Mouse (Mus musculus) kidney, adult 9 months (tissue): Measurements from ENCODE around the gene Arid1b.

ENCODE experiments used
- DNase-seq: peaks from one replicate; pipeline ENCODE4 v3.0.0; 2022

The Arid1b gene

GRCm38 (mm10) chr17:5165201-5165825 is 171.2 kb downstream of the Arid1b start:
- no peak for DNase-seq

GRCm38 (mm10) chr17:5166175-5166574 is 172.0 kb downstream of the Arid1b start:
- DNase-seq = peak; percentile 40

- DNase-seq = no peak
These were observed 173.9 kb downstream of the Arid1b start for GRCm38 (mm10) chr17:5168046-5168445.

GRCm38 (mm10) chr17:5168640-5169039 is 174.5 kb downstream of the Arid1b start:
- DNase-seq = no peak

GRCm38 (mm10) chr17:5170321-5170720 is 176.2 kb downstream of the Arid1b start:
- no peak for DNase-seq

GRCm38 (mm10) chr17:5171467-5171866 is 177.3 kb downstream of the Arid1b start:
- DNase-seq = no peak

- DNase-seq = no peak
These were observed 180.4 kb downstream of the Arid1b start for GRCm38 (mm10) chr17:5174426-5175020.

- no peak for DNase-seq
These were observed 181.4 kb downstream of the Arid1b start for GRCm38 (mm10) chr17:5175535-5175934.

- DNase-seq = no peak
These were observed 182.2 kb downstream of the Arid1b start for GRCm38 (mm10) chr17:5176315-5176714.

- DNase-seq = peak; percentile 66
These were observed 184.4 kb downstream of the Arid1b start for GRCm38 (mm10) chr17:5178534-5178933.

- no peak for DNase-seq
These were observed 184.9 kb downstream of the Arid1b start for GRCm38 (mm10) chr17:5179004-5179403.

GRCm38 (mm10) chr17:5179412-5179811 is 185.3 kb downstream of the Arid1b start:
- no peak for DNase-seq

GRCm38 (mm10) chr17:5179925-5180525 is 185.9 kb downstream of the Arid1b start:
- DNase-seq = no peak

- no peak for DNase-seq
These were observed 186.8 kb downstream of the Arid1b start for GRCm38 (mm10) chr17:5180925-5181324.

GRCm38 (mm10) chr17:5182493-5182892 is 188.4 kb downstream of the Arid1b start:
- no peak for DNase-seq

- DNase-seq = no peak
These were observed 191.4 kb downstream of the Arid1b start for GRCm38 (mm10) chr17:5185501-5185900.

GRCm38 (mm10) chr17:5187546-5187945 is 193.4 kb downstream of the Arid1b start:
- no peak for DNase-seq

- no peak for DNase-seq
These were observed 194.3 kb downstream of the Arid1b start for GRCm38 (mm10) chr17:5188400-5188799.

GRCm38 (mm10) chr17:5189551-5190351 is 195.6 kb downstream of the Arid1b start:
- DNase-seq = peak; percentile 98

- peak; percentile 56 for DNase-seq
These were observed 196.2 kb downstream of the Arid1b start for GRCm38 (mm10) chr17:5190367-5190766.

- DNase-seq = no peak
These were observed 200.2 kb downstream of the Arid1b start for GRCm38 (mm10) chr17:5194157-5194916.

- no peak for DNase-seq
These were observed 201.3 kb downstream of the Arid1b start for GRCm38 (mm10) chr17:5195397-5195796.

- DNase-seq = no peak
These were observed 201.9 kb downstream of the Arid1b start for GRCm38 (mm10) chr17:5196005-5196404.
